10 mouse cellular contexts compared by ENCODE assay signal in genomic region chr9:67799078-67799819, GRCm38 (mm10). TPM values are rescaled to one million over a fixed set of nuclear protein-coding genes. Genes with fewer than 3 reads are reported as not detected.
DNase-seq lines count a peak whose midpoint lies in the region; ATAC-seq lines count a peak whose summit lies in the region.
"Had no signal": no experiment of that assay in that cellular context is flagged by ENCODE, and none has a peak within 500 bp of the region (broad histone marks: within the 10 kb centered on the region; RNA-seq: fewer than 3 reads in every experiment).

No protein-coding gene starts in this region.

- no peaks in the 10 kb centered on the region for H3K9me3 ChIP-seq in kidney, embryonic 16.5 days (ENCODE audit: low read length)
- H3K9me3 ChIP-seq in limb, embryonic 13.5 days: no peaks in the 10 kb centered on the region

- H3K4me1 ChIP-seq in kidney, embryonic 16.5 days (ENCODE audit: insufficient read depth, low read length): 0 out of 2 replicates have a peak, but pooled peaks cover 7% of the 10 kb centered on the region
- H3K4me1 ChIP-seq in limb, embryonic 13.5 days: peaks cover 29% of the 10 kb centered on the region

- no peaks in the 10 kb centered on the region for H3K27me3 ChIP-seq in kidney, embryonic 16.5 days (ENCODE audit: insufficient read depth, low read length)
- peaks cover 7% of the 10 kb centered on the region for H3K27me3 ChIP-seq in limb, embryonic 13.5 days

- DNase-seq in kidney, postnatal 14 days: no peak
- peak; percentile 82 for DNase-seq in CD4-positive, CD25-positive, alpha-beta regulatory T cell, adult 2 months (ENCODE audit: low read depth, low spot score)
- peak; percentile 47 for DNase-seq in T-cell, adult 2 months (ENCODE audit: low spot score)
- DNase-seq in spleen, postnatal 36 days (ENCODE audit: low spot score in 2 of 2): no peak
- DNase-seq: layer of hippocampus, postnatal 36 days; right cerebral cortex, postnatal 25 days had no signal

- no peak overlapping the region for H3K9ac ChIP-seq in kidney, embryonic 16.5 days (replicated peaks; ENCODE audit: low read length)
- no peak overlapping the region for H3K9ac ChIP-seq in limb, embryonic 13.5 days

- no peak overlapping the region for H3K27ac ChIP-seq in kidney, embryonic 16.5 days (ENCODE audit: low read length)
- H3K27ac ChIP-seq in limb, embryonic 13.5 days: peak overlapping the region; percentile 1; the same call in 1 of the 2 replicates

- H3K36me3 ChIP-seq in kidney, embryonic 16.5 days (ENCODE audit: insufficient read depth, low read length): no peaks in the 10 kb centered on the region
- H3K36me3 ChIP-seq in limb, embryonic 13.5 days: no peaks in the 10 kb centered on the region

- WGBS in kidney, embryonic 16.5 days: 31% methylated on average over 14 of the region's 14 CpGs
- 41% methylated on average over 14 of the region's 14 CpGs for WGBS in limb, embryonic 13.5 days

- ATAC-seq in kidney, embryonic 16.5 days (ENCODE audit: low FRiP score, low TSS enrichment): 0 out of 2 replicates have a peak, but pooled peaks have one; percentile 39
- no peak for ATAC-seq in limb, embryonic 13.5 days (ENCODE audit: low FRiP score, low read depth)
- no peak for ATAC-seq in megakaryocyte-erythroid progenitor cell, adult 5-6 weeks (replicated peaks; ENCODE audit: low FRiP score, low TSS enrichment, poor library complexity, severe bottlenecking)
- ATAC-seq: hindbrain, embryonic 16.5 days had no signal

- H3K4me2 ChIP-seq in kidney, embryonic 16.5 days (replicated peaks; ENCODE audit: low read depth, low read length): no peak overlapping the region
- 0 out of 2 replicates have a peak overlapping the region, but pooled peaks have one; percentile 3 for H3K4me2 ChIP-seq in limb, embryonic 13.5 days (replicated peaks)

- no peak overlapping the region for H3K4me3 ChIP-seq in kidney, embryonic 16.5 days (ENCODE audit: low read length)
- no peak overlapping the region for H3K4me3 ChIP-seq in limb, embryonic 13.5 days

RNA-seq across cellular contexts. Expression of gene C2cd4a, which starts 32.9 kb away (rescaled TPM):
- polyA plus RNA-seq in kidney, embryonic 16.5 days (2015; fragmentation: Nextera tagmentation; extraction: Ambion mirVana): 0.44 and 0.54 TPM in 2 replicates
- polyA plus RNA-seq in limb, embryonic 13.5 days (2015; fragmentation: Nextera tagmentation; extraction: Ambion mirVana): 0.33 and 0.40 TPM in 2 replicates
- not detected in 2 replicates for total RNA-seq in megakaryocyte-erythroid progenitor cell, adult 5-6 weeks (2014; fragmentation: Nextera tagmentation)
- not detected in 2 replicates for total RNA-seq in megakaryocyte-erythroid progenitor cell, adult 5-6 weeks (2017)

RNA-seq across cellular contexts. Expression of gene C2cd4b, which starts 40.0 kb away (rescaled TPM):
- 0.15 TPM in 1 of 2 replicates, not detected in the other for polyA plus RNA-seq in kidney, embryonic 16.5 days (2015; fragmentation: Nextera tagmentation; extraction: Ambion mirVana)
- polyA plus RNA-seq in limb, embryonic 13.5 days (2015; fragmentation: Nextera tagmentation; extraction: Ambion mirVana): 0.15 and 0.48 TPM in 2 replicates
- not detected in 2 replicates for total RNA-seq in megakaryocyte-erythroid progenitor cell, adult 5-6 weeks (2014; fragmentation: Nextera tagmentation)
- total RNA-seq in megakaryocyte-erythroid progenitor cell, adult 5-6 weeks (2017): not detected in 2 replicates

RNA-seq across cellular contexts. Expression of gene Vps13c, which starts 40.9 kb away (rescaled TPM):
- polyA plus RNA-seq in kidney, embryonic 16.5 days (2015; fragmentation: Nextera tagmentation; extraction: Ambion mirVana): 3.2 and 4.6 TPM in 2 replicates
- polyA plus RNA-seq in limb, embryonic 13.5 days (2015; fragmentation: Nextera tagmentation; extraction: Ambion mirVana): 4.4 and 4.6 TPM in 2 replicates
- 34.5 and 39.3 TPM in 2 replicates for total RNA-seq in megakaryocyte-erythroid progenitor cell, adult 5-6 weeks (2014; fragmentation: Nextera tagmentation)
- 20.8 and 33.5 TPM in 2 replicates for total RNA-seq in megakaryocyte-erythroid progenitor cell, adult 5-6 weeks (2017)

Comparison
In these comparisons a context has a peak if more than half of its experiments do, and no peak if none do; other contexts are left out.
1. DNase-seq: peak in CD4-positive, CD25-positive, alpha-beta regulatory T cell, adult 2 months (single experiment) and T-cell, adult 2 months (single experiment); none in kidney, postnatal 14 days (single experiment) and spleen, postnatal 36 days (0 of 2).